Mouse (Mus musculus) erythroblast, embryonic 14.5 days (primary cell): ENCODE measurements around the gene Dab1. TPM values are rescaled to one million over a fixed set of nuclear protein-coding genes. Genes with fewer than 3 reads are reported as not detected.

Experiments used
- H3K27me3 ChIP-seq: 2 replicates; pipeline ENCODE4 v1.6.1; 2012; ENCODE audit warnings: inconsistent platforms; ENCODE audit not compliant: control insufficient read depth
- H3K36me3 ChIP-seq: 2 replicates; pipeline ENCODE4 v1.6.1; 2012; ENCODE audit warnings: mild to moderate bottlenecking, inconsistent platforms; ENCODE audit not compliant: control insufficient read depth
- H3K4me1 ChIP-seq: 2 replicates; pipeline ENCODE4 v1.6.1; 2012; ENCODE audit warnings: inconsistent platforms; ENCODE audit not compliant: control insufficient read depth
- H3K4me3 ChIP-seq: replicated peaks from 2 replicates; pipeline ENCODE3; 2012; ENCODE audit warnings: moderate library complexity, mild to moderate bottlenecking, inconsistent platforms
- H3K9me3 ChIP-seq: 2 replicates; pipeline ENCODE4 v1.6.1; 2012; ENCODE audit warnings: low read length, inconsistent platforms, mixed read lengths; ENCODE audit not compliant: control insufficient read depth
- GATA1 ChIP-seq: IDR thresholded peaks from 2 replicates; pipeline ENCODE4 v1.6.1; 2012; ENCODE audit warnings: low read length, inconsistent platforms, mixed read lengths
- TAL1 ChIP-seq: IDR thresholded peaks from 3 replicates; pipeline ENCODE4 v1.6.1; 2012; ENCODE audit warnings: low read length, inconsistent platforms, mixed read lengths
- polyA plus RNA-seq: library from polyadenylated mRNA; stranded (reverse); fragments of >175 nt; gene quantifications from 2 replicates; pipeline ENCODE4 v1.2.3, GENCODE M21; 2012

Gene Dab1
- polyA plus RNA-seq, 1 experiment: not detected

- Histone ChIP-seq H3K36me3 (no peaks in the 10 kb centered on the region), H3K4me1 (no peaks in the 10 kb centered on the region), H3K9me3 (peaks cover 15% of the 10 kb centered on the region; the same call in 1 of the 2 replicates), H3K27me3 (no peaks in the 10 kb centered on the region), H3K4me3 (no peak overlapping the region)
- TF ChIP-seq GATA1: no peak
- TF ChIP-seq TAL1: no peak
Observed at GRCm38 (mm10) chr4:103713921-103714320, 94.8 kb downstream of the Dab1 start.

- Histone ChIP-seq H3K4me1 (no peaks in the 10 kb centered on the region), H3K36me3 (no peaks in the 10 kb centered on the region), H3K27me3 (no peaks in the 10 kb centered on the region), H3K9me3 (peaks cover 17% of the 10 kb centered on the region; the same call in 1 of the 2 replicates), H3K4me3 (no peak overlapping the region)
- TF ChIP-seq TAL1 (no peak), GATA1 (no peak)
Observed at GRCm38 (mm10) chr4:103714991-103715390, 95.8 kb downstream of the Dab1 start.

DNA sequence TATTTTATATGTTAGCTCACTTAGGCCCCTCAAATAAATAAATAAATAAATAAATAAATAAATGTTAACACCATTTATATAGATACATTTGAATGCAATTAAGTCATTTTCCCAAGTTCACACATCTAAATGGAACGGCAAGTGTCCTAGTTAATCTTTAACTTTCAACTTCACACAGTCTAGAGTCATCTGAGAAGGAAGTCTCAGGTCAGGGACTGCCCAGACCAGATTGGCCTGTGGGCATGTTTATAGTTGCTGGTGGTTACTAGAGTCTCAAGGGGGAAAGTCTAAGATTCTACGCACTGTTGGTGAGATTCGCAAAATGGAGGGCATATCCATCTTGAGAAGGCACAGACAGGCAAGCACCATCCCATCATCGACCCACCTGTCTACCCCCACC is 96.4 kb downstream of the Dab1 start:
- H3K36me3 ChIP-seq: no peaks in the 10 kb centered on the region
- no peak overlapping the region for H3K4me3 ChIP-seq
- H3K4me1 ChIP-seq: no peaks in the 10 kb centered on the region
- TF ChIP-seq GATA1 (no peak), TAL1 (no peak)
- peaks cover 17% of the 10 kb centered on the region; the same call in 1 of the 2 replicates for H3K9me3 ChIP-seq
- H3K27me3 ChIP-seq: no peaks in the 10 kb centered on the region

DNA sequence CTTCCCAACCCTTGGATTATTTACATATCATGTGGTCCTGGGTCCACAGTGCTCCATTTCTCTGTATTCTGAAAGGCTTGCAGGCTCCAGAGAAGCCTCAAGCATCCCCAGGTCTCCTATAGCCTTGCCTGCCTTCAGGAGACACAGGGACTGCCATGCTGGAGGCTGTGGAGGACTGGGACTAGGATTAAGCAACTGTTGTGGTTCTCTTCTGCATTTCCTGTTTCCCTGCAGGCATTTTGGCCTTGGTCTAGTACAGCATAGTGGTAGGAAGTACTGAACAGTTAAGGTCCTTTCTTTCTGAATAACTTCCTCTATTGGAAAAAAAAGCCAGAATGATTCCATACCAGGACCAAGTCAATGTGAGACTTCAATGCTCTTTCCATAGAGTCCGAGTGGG is 103.6 kb downstream of the Dab1 start:
- Histone ChIP-seq H3K4me3 (no peak overlapping the region), H3K27me3 (no peaks in the 10 kb centered on the region), H3K4me1 (no peaks in the 10 kb centered on the region), H3K9me3 (peaks cover 8% of the 10 kb centered on the region; the same call in 1 of the 2 replicates), H3K36me3 (no peaks in the 10 kb centered on the region)
- TF ChIP-seq TAL1: no peak
- no peak for TF ChIP-seq GATA1

DNA sequence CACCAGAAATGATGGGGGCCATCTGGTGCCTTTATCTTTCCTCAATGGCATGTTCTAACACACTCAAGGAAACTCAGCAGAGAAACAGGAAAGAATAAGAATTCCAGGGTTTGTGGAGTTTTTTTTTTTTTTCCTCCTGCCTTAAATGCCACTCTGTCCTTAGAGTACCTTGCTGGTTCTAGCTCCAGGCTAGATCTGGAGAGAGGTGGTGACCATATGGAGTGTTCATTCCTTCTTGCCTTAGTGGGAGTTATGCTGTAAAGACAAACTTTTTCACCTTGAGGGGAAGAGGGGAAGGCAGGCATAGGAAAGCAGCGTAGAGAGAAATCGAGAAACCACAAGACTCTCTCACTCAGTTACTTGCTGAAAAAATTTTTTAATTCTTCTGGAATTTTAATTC is 107.3 kb downstream of the Dab1 start:
- no peak for TF ChIP-seq GATA1
- TF ChIP-seq TAL1: no peak

GRCm38 (mm10) chr4:103737185-103737584 is 118.0 kb downstream of the Dab1 start:
- peaks cover 35% of the 10 kb centered on the region for H3K9me3 ChIP-seq
- no peaks in the 10 kb centered on the region for H3K27me3 ChIP-seq
- H3K36me3 ChIP-seq: no peaks in the 10 kb centered on the region
- TF ChIP-seq GATA1 (no peak), TAL1 (no peak)
- H3K4me3 ChIP-seq: no peak overlapping the region
- no peaks in the 10 kb centered on the region for H3K4me1 ChIP-seq

More for the DNA sequence above, 107.3 kb downstream of the Dab1 start:
- no peaks in the 10 kb centered on the region for H3K36me3 ChIP-seq
- H3K27me3 ChIP-seq: no peaks in the 10 kb centered on the region
- H3K4me1 ChIP-seq: no peaks in the 10 kb centered on the region
- no peak overlapping the region for H3K4me3 ChIP-seq
- no peaks in the 10 kb centered on the region for H3K9me3 ChIP-seq

DNA sequence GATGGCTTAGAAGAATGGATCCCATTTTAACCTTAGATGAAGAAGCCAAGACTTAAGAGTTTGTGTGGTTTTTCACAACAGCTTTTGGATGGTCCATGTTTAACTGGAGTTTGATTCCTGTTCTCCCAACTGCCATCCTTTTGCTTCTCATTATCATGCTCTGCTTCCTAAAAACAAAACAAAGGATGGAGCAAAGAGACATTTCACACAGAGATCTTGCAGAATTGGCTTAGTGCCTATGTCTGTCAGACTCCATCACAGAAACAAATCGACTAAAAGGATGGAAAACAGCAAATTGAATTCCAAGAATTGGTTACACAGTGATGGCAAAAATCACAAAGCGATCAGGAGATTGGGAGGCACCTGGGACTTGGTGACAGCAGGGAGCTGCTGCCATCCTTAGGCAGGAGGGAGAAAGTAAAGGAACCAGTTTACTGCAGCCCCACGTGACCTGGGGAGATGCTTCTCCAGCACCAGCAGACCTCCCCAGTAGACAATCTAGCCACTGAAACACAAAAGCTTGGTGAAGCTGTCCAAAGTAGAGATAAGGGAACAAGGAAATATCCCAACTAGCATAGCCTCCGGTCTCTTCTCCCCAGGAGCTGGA is 132.2 kb downstream of the Dab1 start:
- H3K4me1 ChIP-seq: no peaks in the 10 kb centered on the region
- H3K27me3 ChIP-seq: no peaks in the 10 kb centered on the region
- H3K4me3 ChIP-seq: no peak overlapping the region
- TF ChIP-seq GATA1: no peak
- TF ChIP-seq TAL1: no peak
- H3K36me3 ChIP-seq: no peaks in the 10 kb centered on the region
- peaks cover 11% of the 10 kb centered on the region for H3K9me3 ChIP-seq

- Histone ChIP-seq H3K4me1 (no peaks in the 10 kb centered on the region), H3K9me3 (peaks cover 10% of the 10 kb centered on the region)
Observed at GRCm38 (mm10) chr4:103754561-103754960, 135.4 kb downstream of the Dab1 start.

DNA sequence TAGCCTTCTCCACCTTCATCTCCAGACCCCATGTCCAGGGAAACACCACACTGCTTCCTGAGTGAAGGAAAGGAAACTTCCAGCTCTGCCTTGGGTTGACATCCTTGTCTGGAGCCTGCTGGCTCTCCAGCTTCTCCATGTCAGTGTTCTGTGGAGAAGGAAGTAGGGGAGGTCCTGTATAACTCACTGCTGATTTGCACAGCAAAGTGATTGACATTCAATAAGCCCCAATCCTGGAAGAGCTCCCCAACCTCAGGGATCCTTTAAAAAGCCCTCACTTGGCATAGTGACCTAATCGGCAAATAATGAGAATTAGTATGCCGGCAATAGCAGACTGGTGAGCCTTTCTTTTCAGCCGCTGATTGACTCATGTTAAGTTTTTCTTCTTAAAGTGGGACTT is 138.1 kb downstream of the Dab1 start:
- Histone ChIP-seq H3K4me1 (no peaks in the 10 kb centered on the region), H3K9me3 (peaks cover 10% of the 10 kb centered on the region), H3K4me3 (no peak overlapping the region), H3K36me3 (no peaks in the 10 kb centered on the region), H3K27me3 (no peaks in the 10 kb centered on the region)
- TF ChIP-seq GATA1: no peak
- TF ChIP-seq TAL1: no peak

More at GRCm38 (mm10) chr4:103754561-103754960, 135.4 kb downstream of the Dab1 start:
- Histone ChIP-seq H3K4me3 (no peak overlapping the region), H3K36me3 (no peaks in the 10 kb centered on the region), H3K27me3 (no peaks in the 10 kb centered on the region)
- TF ChIP-seq TAL1 (no peak), GATA1 (no peak)

- TF ChIP-seq TAL1 (no peak), GATA1 (no peak)
- no peaks in the 10 kb centered on the region for H3K4me1 ChIP-seq
- no peaks in the 10 kb centered on the region for H3K27me3 ChIP-seq
- H3K4me3 ChIP-seq: no peak overlapping the region
- no peaks in the 10 kb centered on the region for H3K36me3 ChIP-seq
- peaks cover 3% of the 10 kb centered on the region; the same call in 1 of the 2 replicates for H3K9me3 ChIP-seq
Observed at GRCm38 (mm10) chr4:103762416-103762815, 143.3 kb downstream of the Dab1 start.
